Mouse (Mus musculus): ENCODE measurements at regions not wholly inside any gene's neighbourhood (a gene's known extent, or its start where the extent isn't known, plus 50 kb on each side); places are given as distances from the start of the nearest gene placed in this dataset.

GRCm38 (mm10) chr9:41577760-41578159, 416.3 kb upstream of the Ubash3b start:
- no peak for TF ChIP-seq CTCF (IDR thresholded peaks at IDR 0.05; ENCODE audit: low read depth, low read length)
- no peak for TF ChIP-seq POLR2A (IDR thresholded peaks at IDR 0.05; ENCODE audit: borderline replicate concordance, low read depth, low read length)
